Mouse (Mus musculus) hindbrain, embryonic 13.5 days (tissue): ENCODE data around the gene Rnf128. TPM values are rescaled to one million over a fixed set of nuclear protein-coding genes. Genes with fewer than 3 reads are reported as not detected.

Experiments used
- polyA plus RNA-seq: library from polyadenylated mRNA; unstranded; fragments of >200 nt; fragmentation: Nextera tagmentation; extraction: Ambion mirVana; gene quantifications from 2 replicates; pipeline ENCODE4 v1.2.1, GENCODE M21; 2015

Gene Rnf128
- polyA plus RNA-seq, 1 experiment from 2014 or later: 2.1 TPM

Other genes starting within 250 kb of the Rnf128 start
- gene Trap1a, start 229.6 kb upstream of the Rnf128 start, polyA plus RNA-seq: not detected in 2 replicates
- gene D330045A20Rik, start 82.9 kb upstream of the Rnf128 start, polyA plus RNA-seq: 0.68 and 0.87 TPM in 2 replicates
- 0.73 and 0.82 TPM in 2 replicates for gene Tbc1d8b, start 121.7 kb downstream of the Rnf128 start, polyA plus RNA-seq
- gene Gm15013, start 151.2 kb downstream of the Rnf128 start, polyA plus RNA-seq: 0.25 TPM in 1 of 2 replicates, not detected in the other
- gene Ripply1, start 219.0 kb downstream of the Rnf128 start, polyA plus RNA-seq: 0.25 TPM in 1 of 2 replicates, not detected in the other
- gene Cldn2, start 237.5 kb downstream of the Rnf128 start, polyA plus RNA-seq: 0.91 and 1.3 TPM in 2 replicates